Mouse (Mus musculus): Measurements from ENCODE around the gene Chchd6.
A peak's percentile ranks its signal among the peaks of the same experiment; 100 is the strongest.

Gene Chchd6

DNA sequence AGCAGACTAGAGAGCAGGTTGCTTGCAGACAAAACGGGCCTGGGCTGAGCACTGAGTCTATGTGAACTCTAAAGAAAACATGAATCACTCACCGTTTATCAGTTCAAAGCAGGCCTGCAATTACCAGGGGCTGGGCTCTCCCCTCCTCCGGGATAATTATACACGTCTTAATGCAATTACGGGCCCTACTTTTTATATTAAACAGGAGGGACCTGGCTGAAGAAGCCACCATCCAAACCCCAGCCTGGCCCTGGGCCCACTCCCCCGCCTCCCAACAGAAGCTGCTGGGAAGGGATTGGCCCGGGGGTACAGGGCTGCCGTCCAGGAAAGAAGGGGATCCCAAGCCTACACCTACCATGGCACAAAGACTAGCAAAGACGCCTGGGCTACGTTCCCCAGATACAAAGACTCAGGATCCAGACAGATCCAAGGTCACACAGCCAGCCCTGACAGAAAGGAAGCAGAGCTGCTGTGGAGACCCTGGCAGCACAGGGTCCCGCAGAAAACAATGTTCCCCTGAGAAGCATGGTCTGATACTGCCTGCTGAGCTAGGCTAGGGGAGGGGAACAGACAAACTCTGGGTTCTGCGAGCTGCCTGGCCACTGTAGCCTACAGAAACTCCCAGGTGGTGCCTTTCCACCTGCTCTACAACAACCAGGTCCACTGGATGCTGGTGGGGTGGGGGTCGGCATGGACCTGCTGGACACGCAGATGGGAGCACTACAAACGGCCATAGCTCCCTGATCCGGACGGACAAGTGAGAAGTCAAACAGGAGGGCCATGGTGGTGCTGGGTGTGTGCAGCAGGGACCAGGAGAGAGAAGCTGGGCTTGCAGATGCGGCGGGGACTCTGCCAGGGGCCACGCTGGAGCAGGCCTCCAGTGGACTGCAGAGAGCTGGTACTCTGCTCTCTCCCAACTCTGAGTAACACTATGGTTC is 235.4 kb downstream of the Chchd6 start:
- DNase-seq (ENCODE audit: low spot score in 2 of 2), result peak in 1 of 2 experiments; percentile 51

DNA sequence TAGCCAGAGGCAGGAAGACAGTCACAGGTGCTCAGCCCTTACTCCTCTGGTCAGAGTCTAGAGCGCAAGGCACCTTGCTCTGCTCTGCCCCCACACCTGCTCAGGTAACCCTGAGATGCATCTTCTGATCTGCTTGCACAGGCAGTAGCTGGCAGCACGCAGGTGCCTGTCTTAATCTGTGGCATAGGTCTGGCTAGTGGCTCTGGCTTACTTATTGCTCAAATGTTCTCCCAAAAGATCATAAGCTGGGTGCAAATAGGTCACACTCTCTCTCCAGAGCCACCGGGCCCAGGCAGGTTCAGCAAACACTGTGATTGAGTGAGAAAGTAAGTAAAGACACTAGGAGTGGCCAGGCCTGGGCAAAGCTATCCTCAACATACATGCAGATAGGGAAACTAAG is 236.3 kb downstream of the Chchd6 start:
- no peak for DNase-seq (ENCODE audit: low spot score in 2 of 2)

- DNase-seq (ENCODE audit: low spot score in 2 of 2), result no peak
Observed at GRCm38 (mm10) chr6:89355661-89356060, 239.8 kb downstream of the Chchd6 start.

- no peak for DNase-seq (ENCODE audit: low spot score in 2 of 2)
Observed at GRCm38 (mm10) chr6:89354726-89355125, 240.7 kb downstream of the Chchd6 start.

GRCm38 (mm10) chr6:89354076-89354475 is 241.4 kb downstream of the Chchd6 start:
- DNase-seq (ENCODE audit: low spot score in 2 of 2), result no peak

DNA sequence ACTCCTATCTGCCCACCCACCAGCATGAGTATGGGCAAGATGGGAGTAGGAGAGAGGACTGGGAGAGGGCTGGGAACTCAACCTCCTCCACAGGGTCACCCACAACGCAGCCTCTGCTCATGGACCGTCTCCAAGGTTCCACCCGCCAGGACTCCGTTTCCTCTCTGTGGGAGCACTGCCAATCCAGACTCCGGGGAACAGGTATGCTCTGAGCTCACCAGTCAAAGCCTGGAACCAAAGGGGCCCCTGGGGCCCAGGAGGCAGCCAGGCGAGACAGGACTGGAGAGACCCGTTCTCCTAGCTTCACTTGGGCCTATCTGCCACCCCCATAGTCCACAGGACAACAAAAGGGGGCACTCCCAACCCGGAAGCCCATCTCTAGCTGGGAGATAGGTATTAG is 242.4 kb downstream of the Chchd6 start:
- no peak for DNase-seq (ENCODE audit: low spot score in 2 of 2)

DNA sequence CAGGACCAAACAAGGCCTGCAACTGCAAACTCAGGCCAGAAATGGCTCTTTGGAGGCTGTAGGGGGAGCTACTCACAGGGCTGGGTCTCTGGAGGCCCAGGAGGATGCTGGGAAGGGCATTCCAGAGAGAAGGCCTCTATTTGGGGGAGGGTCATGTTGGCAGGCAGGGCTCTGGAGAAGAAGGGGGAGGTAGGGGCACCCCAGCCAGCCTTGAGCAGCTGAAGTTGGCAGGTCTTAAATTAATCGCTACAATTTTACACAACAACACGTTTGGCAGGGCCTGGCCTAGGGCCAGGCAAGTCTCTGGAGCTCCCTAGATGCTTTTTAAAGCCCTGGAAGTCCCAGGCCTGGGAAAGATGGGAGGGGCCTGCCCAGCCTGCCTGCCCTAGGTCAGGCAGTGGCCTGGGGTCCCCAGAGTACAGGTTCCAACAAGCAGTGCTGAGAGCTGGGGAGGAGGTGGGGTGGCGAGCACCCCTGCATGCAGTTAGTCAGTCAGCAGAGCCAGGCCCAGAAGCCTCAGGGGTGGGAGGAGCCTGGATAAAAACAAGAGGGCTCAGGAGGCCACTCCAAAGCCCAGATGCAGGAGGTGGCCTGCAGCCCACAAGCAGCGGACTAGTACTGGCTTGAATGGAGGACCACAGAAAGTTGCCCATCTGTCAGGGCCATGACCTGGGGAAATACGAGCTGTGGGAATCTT is 243.9 kb downstream of the Chchd6 start:
- DNase-seq (ENCODE audit: low spot score in 2 of 2), result peak; percentile 76 to 79

GRCm38 (mm10) chr6:89350520-89350919 is 244.9 kb downstream of the Chchd6 start:
- no peak for DNase-seq (ENCODE audit: low spot score in 2 of 2)

- DNase-seq (ENCODE audit: low spot score in 2 of 2), result peak; percentile 55 to 65
Observed at GRCm38 (mm10) chr6:89350037-89350515, 245.4 kb downstream of the Chchd6 start.

- DNase-seq (ENCODE audit: low spot score in 2 of 2), result no peak
Observed at GRCm38 (mm10) chr6:89348363-89348762, 247.1 kb downstream of the Chchd6 start.

GRCm38 (mm10) chr6:89347792-89348191 is 247.7 kb downstream of the Chchd6 start:
- DNase-seq (ENCODE audit: low spot score in 2 of 2), result no peak

- no peak for DNase-seq (ENCODE audit: low spot score in 2 of 2)
Observed at GRCm38 (mm10) chr6:89345855-89346254, 249.6 kb downstream of the Chchd6 start.

- DNase-seq (ENCODE audit: low spot score in 2 of 2), result no peak
Observed at GRCm38 (mm10) chr6:89345486-89345785, 250.0 kb downstream of the Chchd6 start.

DNA sequence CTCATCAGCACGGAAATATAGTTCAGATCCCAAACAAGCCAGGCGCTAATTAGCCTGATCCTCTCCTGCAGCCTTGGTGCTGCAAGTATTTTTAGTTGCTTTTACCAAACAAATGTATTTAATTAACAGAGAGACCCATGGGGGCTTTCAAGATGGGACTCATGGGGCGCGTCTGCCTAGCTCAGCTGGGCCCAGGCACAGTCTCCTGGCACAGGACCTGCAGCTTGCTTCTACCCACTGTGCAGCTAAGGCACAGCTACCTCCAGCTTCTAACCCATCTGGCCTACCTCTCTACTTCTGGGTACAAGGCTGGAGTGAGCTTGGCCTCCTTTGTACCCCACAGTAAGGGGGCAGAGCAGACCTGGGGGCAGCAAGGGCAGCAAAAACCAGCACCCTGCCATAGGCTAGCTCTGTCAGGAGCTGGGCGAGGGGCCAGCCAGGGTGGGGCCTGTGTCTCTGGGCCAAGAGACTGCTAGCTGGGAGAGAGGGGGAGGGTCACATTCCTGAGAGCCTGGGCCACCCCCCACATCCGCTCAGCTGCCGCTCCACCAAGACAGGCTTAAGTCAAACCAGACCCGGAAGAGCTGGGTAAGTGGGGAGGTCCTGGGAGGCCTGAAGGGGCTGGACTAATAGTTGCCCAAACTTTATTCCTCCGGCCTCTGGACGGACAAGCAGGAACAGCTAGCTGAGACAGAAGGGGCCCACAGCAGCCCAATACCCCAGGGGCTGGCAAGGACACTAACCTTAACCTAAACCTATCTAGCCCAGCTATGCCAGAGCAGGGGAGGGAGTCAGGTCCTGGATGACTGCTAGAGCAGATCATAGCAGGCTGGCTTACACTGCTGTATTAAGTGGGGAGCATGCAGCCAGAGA is 250.6 kb downstream of the Chchd6 start:
- peak; percentile 92 to 94 for DNase-seq (ENCODE audit: low spot score in 2 of 2)

GRCm38 (mm10) chr6:89341981-89342380 is 253.5 kb downstream of the Chchd6 start:
- no peak for DNase-seq (ENCODE audit: low spot score in 2 of 2)

DNA sequence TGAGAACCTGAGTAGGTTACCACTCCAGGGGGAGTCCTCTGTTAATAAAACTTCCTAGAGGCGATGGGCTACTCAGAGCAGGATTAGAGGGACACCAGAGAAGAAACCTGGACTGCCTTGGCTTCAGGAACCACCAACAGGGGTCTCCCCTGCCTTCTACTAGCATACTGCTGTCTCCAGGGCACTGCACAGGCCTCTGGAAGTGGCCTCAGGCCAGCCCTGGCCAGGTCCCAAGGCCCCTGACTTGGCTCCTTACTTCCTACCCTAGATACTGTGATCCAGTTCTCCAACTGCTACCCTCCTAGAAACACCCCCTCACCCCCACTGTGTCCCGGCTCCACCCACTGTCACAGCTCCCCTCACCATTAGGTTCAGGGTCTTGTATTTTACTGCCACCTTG is 256.0 kb downstream of the Chchd6 start:
- DNase-seq (ENCODE audit: low spot score in 2 of 2), result peak; percentile 76 to 86

DNA sequence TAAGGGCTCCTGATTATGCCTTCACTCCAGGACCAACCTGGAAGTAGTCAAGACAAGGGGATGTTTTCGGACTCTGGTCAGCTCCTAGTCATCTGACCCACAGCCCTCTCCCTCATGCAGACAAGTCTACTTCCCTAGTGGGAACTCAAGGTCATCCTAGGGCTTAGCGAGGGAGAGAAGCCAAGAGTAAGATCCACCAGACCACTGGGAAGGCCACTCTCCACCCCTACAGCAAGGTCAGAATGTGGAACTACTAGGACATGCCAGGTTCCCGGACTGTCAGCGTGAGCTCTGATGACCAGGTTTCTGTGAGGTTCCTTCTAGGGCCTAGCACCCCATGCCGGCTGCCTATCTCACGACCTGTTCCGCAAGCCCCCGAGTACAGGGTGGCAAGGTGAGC is 256.7 kb downstream of the Chchd6 start:
- peak in 1 of 2 experiments; percentile 35 for DNase-seq (ENCODE audit: low spot score in 2 of 2)

DNA sequence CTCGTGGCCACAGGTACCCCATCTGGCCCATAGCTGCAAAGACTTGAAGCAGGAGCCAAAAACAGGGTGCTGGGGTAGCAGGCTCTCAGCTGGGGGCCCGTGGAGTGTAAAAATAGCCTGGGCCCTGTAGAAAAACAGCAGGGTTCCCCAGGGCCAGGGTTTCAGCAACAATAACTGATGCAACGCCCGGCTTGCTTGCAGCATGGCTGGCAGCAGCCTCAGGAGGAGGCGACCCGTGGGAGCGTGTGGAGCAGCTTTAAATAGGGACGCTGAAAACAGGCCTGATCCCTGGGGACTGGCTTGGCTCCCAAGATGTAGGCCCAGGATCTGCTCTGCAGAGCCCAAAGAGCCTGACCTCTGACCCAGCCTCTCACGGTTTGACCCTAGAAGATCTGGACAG is 257.9 kb downstream of the Chchd6 start:
- DNase-seq (ENCODE audit: low spot score in 2 of 2), result peak in 1 of 2 experiments; percentile 49

DNA sequence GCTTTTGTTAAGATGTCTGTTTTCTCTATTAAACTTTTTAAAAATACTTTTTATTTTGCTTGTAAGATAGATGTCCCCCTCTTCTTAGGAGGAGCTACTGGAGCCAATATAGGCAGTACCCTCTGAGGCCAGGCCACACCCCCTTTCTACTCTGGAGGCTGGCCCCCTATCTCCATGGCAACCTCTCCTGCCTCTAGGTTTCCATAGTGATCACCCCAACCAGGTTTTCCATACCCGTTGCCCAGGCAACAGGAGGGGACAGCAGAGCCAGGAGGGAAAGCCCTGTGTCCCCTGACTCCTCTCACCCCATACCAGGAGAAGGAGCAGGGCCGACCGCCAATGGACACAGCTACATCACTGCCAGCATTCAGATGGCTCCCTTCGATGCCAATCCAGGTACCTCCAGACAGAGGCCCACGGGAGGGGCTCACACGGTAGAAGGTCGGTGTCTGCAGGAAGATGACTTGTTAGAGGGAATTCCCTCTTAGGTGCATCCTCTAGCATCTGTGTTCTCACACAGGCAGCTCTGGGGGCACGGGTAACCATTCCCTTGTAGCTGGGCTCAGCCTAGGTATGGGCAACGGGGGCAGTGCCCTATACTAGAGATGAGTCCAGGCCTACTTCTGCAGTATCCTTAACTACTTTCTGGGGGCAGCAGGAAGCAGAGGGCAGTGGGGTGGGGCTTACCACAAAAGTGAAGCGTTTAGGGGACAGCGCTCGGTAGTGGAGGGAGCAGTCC is 261.3 kb downstream of the Chchd6 start:
- DNase-seq (ENCODE audit: low spot score in 2 of 2), result no peak
